Mouse (Mus musculus) right cerebral cortex, adult 2 months (tissue): ENCODE results near the gene Dtl.
"Not testable (repeated sequence)": the region's sequence is repeated elsewhere in the genome, so short reads cannot be mapped to it uniquely, and the experiment has no call there.

Experiments used
- DNase-seq, 2 experiments: peaks; one replicate each; pipeline ENCODE4 v3.0.0; 2021 to 2022; ENCODE audit warnings: low spot score in 2 of 2

Dtl gene

DNA sequence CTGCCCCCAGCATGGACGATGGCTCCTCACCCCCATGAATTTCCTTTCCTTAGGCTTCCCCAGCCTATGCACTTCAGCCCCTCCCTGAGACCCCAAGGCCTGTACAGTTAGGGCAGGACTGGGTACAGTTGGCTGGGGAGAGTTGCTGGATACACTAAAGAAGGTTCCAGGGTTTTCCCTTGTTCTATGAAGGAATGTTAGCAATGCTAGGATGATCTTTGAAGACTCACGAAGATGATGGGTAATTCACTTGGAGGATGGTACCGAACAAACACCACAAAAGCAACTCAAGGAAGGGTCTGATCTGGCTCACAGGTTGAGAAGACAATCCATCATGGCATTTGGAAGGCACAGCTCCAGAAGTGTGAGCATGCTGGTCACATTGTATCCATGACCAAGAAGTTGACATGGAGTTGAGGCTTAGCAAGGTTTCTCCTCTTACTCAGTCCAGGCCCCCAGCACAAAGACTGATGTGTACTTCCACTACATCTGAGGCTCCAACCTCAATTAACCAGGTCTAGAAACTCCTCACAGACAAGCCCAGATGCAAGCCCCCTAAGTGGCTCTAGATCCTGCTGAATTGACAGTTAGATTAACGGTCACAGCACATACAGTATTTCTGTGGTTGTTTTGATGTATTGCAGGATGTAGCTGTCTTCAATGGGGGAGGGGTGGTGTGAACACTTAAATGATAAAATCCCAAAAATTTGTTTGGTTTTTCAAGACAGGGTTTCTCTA lies 55.8 kb downstream of the Dtl start:
- no peak for DNase-seq

DNA sequence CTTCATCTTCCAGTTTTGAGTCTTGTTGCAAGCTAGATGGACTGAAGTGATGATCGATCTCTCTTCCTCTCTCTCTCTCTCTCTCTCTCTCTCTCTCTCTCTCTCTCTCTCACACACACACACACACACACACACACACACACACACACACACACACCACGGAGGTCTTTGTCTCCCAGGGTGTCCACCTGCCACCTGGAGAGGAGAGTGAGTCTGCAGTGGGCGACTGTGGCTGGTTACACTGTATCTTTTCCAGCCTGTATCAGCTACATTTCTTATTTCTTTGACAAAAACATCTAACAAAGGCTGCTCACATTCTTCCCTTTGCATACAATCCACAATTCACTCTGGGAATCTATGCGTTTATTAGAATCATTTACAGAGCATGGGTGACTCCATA lies 56.4 kb downstream of the Dtl start:
- no peak for DNase-seq

DNA sequence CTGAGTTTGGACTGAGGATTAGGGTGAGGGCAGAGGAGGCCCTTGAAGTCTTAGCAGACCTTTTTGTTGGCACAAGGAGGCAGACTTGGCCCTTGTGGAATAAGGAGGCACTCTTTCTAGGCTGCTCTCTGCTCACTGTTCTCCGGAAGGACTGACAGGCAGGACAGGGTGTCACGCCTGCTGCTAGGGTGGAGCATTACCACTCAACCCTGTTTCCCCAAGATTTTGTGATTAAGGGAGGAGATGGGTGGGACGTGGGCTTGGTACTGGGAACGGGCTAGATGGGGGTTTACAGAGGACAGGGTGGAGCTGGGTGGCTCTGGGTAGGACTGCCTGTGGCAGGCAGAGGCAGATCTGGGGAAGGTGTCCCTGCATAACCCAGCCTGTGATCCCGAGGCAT lies 57.4 kb downstream of the Dtl start:
- DNase-seq, result no peak

DNA sequence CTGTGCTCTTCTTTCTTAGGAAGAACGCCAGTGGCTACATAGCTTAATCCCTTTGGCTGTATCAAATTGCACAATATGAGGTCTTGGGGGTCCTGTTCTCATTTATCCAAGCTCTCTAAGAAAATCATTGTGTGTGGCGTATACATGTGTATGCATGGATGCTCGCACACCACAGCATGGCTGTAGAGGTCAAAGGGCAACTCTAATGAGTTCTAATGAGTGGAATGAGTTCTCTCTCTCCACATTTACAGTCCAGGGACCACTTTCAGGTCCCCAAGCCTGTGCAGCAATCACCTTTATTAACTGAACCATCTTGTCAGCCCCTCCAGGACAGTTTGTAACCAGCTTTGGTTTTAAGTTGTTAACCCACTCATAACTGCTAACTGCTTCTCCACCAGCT lies 58.3 kb downstream of the Dtl start:
- DNase-seq, result no peak

DNA sequence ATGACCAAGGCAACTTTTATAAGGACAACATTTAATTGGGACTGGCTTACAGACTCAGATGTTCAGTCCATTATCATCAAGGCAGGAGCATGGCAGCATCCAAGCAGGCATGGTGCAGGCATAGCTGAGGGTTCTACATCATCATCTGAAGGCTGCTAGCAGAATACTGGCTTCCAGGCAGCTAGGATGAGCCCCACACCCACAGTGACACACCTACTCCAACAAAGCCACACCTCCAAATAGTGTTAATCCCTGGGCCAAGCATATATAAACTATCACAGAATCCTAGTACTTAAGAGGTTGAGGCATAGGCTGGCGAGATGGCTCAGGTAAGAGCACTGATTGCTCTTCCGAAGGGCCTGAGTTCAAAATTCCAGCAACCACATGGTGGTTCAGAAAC lies 59.0 kb downstream of the Dtl start:
- DNase-seq, result not testable (repeated sequence)

DNA sequence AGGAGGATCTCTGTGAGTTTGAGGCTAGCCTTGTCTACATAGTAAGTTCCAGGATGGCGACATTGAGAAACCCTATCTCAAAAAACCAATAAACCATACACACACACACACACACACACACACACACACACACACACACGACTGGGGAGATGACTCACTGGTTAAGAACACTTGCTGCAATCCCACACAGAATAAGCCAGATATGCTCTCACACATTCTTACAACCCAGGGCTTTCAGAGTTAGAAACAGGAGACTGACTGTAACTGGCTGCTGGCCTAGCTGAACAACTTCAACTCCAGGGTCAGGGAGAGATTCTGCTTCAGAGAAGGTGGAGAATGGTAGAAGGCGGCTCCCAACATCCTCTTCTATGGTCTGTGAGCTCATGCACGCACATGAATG lies 62.1 kb downstream of the Dtl start:
- DNase-seq, result no peak

DNA sequence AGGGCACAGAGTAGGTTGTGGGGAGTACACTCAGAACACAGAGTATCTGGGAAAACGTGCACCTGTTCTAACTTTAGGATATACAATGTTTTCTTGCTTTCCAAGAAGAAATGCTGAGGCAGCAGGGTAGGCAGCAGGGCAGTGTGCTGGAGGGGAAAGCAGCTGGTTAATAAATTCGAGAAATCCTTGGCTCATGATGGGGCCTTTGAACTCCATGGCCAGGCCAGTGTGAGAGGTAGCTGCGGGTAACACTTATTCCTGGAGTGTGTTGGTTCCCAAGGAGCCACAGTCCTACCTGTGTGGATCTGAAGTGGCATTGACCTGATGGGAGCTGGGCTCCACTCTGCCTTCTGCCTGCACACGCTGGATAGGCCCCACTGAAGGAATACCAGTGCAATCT lies 63.0 kb downstream of the Dtl start:
- DNase-seq, result no peak

DNA sequence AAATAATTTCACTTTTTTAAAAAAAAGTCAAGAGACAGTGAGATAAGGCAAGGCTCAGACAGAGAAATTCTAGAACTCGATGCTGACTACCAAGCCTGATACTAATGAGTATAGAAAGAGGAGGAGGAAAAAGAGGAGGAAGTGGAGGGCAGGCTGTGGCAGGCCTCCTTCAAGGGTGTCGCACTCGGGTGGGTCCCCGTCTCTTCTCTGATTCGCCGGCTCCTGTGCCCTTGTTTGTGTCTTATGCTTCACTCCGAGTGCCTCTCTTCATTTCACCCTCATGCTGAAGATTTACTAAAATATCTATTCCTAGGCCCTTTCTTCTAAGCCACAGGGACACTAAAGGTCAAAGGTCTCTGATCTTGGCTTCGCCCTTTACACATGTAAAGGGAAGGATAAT lies 63.8 kb downstream of the Dtl start:
- no peak for DNase-seq

DNA sequence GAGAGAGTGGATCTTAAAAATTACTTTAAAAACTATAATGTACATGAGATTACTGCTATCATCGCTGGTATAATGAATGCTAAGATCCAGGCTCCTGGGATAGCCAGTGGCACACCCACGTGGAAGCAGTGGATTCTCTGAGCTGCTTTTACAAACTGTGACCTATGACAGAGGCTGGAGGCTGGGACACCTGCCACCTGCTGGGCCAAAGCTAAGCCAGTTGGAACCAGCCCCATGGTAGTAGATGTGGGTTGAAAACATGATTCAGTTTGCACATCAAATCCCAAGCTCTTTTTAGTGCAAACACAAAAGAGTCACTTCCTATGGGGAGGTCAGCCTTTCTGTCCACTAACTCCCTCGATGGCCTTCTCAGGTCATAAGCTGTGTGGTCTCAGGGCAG lies 65.5 kb downstream of the Dtl start:
- DNase-seq, result no peak

DNA sequence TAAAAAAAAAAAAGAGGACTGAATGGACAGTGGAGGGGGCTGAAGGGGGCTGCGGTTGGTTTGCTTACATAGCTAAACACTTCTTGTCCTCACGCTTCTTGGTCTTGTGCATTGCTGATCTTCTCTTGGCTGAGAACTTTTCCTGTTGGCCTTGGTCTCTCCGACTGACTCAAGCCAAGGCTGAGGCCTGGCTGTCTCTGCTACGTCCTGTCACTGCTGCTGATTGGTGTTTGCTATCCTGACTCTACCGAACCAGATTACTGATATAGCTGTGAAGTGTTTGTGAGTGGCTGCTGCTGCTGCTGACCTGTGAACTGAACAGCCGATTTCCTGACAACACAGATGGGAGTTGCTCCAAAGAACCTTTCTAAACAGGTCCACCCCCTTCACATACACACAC lies 66.2 kb downstream of the Dtl start:
- DNase-seq, result no peak

DNA sequence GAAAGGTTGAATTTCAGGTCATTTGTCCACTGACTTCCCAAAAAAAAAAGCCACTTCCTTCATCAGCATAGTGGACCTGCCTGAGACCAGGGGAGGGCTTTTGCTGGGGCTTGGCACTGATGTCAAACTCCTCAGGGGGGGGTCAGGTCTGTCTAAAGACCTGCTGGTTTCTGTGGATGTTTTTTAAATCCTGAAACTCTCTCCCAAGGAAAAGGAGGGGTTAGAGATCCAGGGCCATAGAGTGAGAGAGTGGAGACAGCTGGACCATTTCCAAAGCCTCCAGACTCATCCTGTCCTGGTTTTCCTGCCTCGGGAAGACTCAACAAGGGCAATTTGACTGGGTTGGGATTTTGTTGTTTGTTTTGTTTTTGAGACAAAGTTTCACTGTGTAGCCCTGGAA lies 68.6 kb downstream of the Dtl start:
- no peak for DNase-seq

DNA sequence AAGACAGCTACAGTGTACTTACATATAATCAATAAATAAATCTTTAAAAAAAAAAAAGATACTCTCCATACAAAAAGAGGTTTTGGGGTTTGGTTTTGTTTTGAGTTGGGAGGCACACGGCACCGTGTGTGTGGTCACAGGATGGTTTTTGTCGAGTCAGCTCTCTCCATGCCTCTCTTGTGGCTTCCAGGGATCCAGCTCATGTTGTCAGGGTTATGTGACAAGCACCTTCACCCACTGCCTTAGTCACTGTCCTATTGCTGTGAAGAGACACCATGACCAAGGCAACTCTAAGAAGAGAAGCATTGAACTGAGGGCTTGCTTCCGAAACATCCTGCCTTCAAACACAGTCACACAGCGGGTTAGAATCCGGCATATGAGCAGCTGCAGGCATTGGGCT lies 75.7 kb downstream of the Dtl start:
- DNase-seq, result no peak

DNA sequence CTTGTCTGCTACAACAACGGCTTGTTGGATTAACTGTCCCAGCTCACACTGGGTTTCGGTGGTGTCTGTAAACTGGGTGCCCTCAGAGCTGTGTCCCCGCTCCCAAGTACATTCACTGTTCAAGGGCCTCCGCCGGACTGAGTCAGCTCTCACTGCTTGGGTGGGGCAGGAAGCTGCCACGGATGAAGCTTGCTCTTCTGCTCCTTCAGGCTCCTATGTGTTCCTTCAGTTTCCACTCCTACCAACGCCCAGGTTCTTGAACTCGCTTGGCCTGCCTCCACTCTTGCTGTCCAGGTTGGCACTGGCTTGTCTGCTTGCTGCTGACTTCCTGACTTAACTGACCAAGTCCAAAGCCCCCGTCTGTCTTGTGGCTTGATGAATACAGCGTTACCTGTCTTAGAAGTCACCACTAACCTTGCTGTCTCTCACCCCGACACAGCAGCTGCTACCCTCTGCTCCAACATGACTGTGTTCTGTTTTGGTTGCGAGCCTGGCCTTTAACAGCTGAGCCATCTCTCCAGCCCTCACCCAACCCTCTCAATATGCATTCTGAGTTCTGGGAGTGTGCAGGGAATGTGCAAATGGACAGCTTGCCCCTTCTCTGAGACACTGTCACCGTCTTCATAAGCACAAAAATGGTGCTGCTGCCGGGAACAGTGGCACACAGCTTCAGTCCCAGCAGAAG lies 76.9 kb downstream of the Dtl start:
- DNase-seq, result no peak

DNA sequence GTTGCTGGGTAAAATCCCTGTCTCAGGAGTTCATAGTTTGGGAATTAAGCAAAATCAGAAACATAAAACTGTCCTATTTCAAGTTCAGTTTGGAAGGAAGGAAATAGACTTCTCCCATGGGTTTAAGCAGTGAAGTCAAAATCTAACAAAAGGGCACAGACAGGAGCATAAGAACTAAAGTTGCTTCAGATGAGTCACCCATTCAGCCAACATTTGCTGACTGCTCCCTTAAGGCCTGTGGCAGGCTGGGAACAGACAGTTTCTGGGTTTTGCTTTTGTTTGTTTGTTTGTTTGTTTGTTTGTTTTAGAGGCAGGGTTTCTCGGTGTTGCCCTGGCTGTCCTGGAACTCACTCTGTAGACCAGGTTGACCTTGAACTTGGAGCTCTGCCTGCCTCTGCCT lies 78.7 kb downstream of the Dtl start:
- no peak for DNase-seq

DNA sequence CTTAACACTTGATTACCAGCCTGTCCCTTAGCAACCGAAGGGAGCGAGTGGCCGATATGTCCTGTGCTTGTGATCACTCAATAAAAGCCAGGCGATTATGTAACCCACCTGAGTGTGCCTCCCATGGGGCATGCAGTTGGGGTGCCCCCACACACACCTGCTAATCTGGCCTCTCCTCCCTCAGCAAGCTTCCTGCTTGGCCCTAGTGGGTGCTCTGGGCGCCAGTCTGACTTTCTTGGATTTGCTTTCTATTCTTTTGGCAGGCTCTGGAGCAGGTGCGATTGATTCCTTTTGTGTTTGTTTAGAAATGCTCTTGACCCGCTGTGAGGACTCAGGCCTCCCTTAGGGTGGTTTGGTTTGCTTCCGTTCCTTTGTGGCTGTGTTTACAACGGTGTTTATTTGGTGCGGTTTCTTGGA lies 80.3 kb downstream of the Dtl start:
- no peak for DNase-seq

DNA sequence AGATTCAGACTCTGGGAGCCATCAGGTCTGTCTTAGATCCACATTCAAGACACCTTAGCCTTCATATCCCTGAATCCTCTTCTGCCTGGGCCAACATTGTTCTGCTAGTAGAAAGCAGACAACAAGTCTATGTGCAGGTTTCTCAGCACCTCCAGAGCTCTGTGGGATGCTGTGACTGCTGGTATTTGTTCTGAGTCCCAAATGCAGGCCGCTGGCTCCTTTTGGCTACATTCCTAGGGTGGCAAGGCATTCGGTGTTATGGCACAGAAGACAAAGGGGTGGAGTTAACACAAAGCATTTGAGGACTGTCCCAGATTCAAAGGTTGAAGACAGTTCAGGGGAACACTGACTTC lies 81.1 kb downstream of the Dtl start:
- no peak for DNase-seq

DNA sequence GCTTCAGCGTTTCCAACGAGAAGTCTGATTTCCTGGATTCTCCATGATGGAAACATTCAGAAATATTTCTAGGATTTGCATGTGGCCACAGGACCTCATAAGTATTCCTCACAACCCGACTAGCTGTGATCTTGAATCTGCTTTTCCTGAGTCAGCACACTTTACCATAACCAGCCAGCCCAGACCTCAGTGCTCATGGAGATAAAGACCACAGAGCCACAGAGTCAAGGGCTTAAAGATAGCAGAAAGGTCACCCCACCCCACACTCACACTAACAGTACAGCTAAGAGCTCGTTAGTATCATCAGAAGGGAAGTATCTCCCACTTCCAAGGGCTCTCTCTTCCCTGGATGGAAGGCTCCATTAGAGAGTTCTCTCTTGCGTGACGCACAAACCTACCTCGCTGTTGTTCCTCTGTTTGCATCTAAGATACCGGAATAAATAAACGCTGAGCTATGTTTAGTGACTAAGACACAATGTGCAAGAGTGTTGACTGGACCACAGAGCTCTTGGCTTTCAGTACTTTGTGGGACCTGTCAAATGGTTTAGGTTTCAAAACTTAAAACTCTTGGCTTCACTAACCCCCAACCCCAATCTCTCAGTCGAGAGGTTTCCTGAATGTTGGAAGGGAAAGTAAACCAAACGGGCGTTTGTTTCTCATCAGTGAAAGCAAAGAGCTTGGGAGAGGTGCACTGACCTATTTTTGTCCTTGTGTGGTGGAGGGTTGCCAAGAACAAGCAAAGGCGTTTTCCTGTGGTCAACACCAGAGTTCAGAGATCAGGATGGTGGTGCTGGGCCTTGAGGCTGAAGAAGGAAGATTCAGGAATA lies 81.7 kb downstream of the Dtl start:
- DNase-seq, result no peak

DNA sequence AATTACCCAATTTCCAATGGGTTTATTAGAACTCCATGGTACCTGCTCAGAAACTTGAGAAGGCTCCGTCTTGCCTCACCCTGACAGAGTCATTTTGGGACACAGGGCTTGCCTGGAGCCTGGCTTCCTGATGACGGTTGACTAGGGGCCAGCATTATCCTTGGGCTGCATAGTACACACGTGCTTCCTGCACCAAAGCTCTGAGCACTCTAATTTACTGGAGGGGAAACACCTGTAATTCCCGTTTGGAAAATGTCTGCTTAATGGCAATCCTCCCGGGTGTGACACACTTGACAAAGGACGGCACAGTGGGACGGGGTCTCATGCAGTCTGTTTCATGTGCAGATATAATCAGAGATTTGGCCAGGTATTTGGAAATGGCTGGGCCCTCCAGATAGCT lies 84.9 kb downstream of the Dtl start:
- DNase-seq, result no peak
